Mouse (Mus musculus) G1E (cell line): ENCODE measurements around the gene Snapc3.

Source experiments
- CTCF ChIP-seq: IDR thresholded peaks from 2 replicates; pipeline ENCODE4 v1.5.1; 2012; ENCODE audit warnings: low read depth, low read length, inconsistent platforms, mixed read lengths
- GATA1 ChIP-seq: IDR thresholded peaks from 2 replicates; pipeline ENCODE4 v1.6.1; 2012; ENCODE audit warnings: borderline replicate concordance, low read length, inconsistent platforms, mixed read lengths
- GATA2 ChIP-seq: IDR thresholded peaks from 2 replicates; pipeline ENCODE4 v1.6.1; 2012; ENCODE audit warnings: low read depth, low read length, inconsistent platforms, borderline replicate concordance
- POLR2AphosphoS5 ChIP-seq: IDR thresholded peaks from 2 replicates; pipeline ENCODE4 v1.6.1; 2012; ENCODE audit warnings: low read depth, low read length, inconsistent platforms; ENCODE audit not compliant: insufficient replicate concordance
- TAL1 ChIP-seq: conservative IDR thresholded peaks from 2 replicates; pipeline ENCODE4 v1.6.1; 2012; ENCODE audit warnings: low read depth, low read length, inconsistent platforms, mixed read lengths

DNA sequence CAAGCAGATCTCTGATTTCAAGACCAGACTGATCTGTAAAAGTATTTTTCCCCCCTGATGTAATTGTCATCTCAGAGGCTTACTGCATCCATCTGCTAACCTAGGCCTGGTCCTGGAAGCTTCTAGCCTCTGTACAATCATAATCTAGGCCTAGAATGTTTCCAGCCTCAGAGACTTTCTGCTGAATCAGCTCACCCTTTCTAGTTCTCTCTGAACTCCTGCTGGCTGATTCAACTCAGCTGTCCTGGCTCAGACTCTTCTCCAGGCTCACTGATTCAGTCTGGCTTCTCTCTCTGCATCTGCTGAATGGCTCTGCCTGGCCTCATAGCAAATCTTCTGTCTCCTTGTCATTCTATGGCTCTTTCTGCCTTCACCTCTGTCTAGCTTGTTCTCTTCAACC lies 20.6 kb downstream of the Snapc3 start:
- TF ChIP-seq GATA1 (no peak), CTCF (no peak), POLR2AphosphoS5 (no peak), TAL1 (no peak), GATA2 (no peak)
